Mouse (Mus musculus): Measurements from ENCODE around the gene Rab37. TPM values are rescaled to one million over a fixed set of nuclear protein-coding genes. Genes with fewer than 3 reads are reported as not detected.
A peak's percentile ranks its signal among the peaks of the same experiment; 100 is the strongest.

Rab37 gene
- polyA plus RNA-seq, 1 experiment, result 1.1 TPM

GRCm38 (mm10) chr11:115181913-115182638, 90.8 kb downstream of the Rab37 start:
- no peak overlapping the region for H3K4me3 ChIP-seq (replicated peaks; ENCODE audit: extremely low read depth, low read depth, low read length)
- WGBS, result 24% methylated on average over 12 of the region's 12 CpGs
- TF ChIP-seq CTCF (IDR thresholded peaks at IDR 0.05; ENCODE audit: insufficient read depth, low read length) (peak; percentile 92), POLR2A (IDR thresholded peaks at IDR 0.05; ENCODE audit: borderline replicate concordance, extremely low read depth, low read depth, low read length) (no peak)
- H3K4me1 ChIP-seq (ENCODE audit: control insufficient read depth, insufficient read depth, low read length), result peaks cover 6% of the 10 kb centered on the region; the same call in 1 of the 2 replicates
- peak; percentile 88 for DNase-seq

GRCm38 (mm10) chr11:115184973-115185372, 93.7 kb downstream of the Rab37 start:
- WGBS, result 34% methylated on average over 4 of the region's 4 CpGs
- DNase-seq, result no peak
- Histone ChIP-seq H3K4me1 (ENCODE audit: control insufficient read depth, insufficient read depth, low read length) (peaks cover 10% of the 10 kb centered on the region), H3K4me3 (replicated peaks; ENCODE audit: extremely low read depth, low read depth, low read length) (no peak overlapping the region)
- TF ChIP-seq CTCF (IDR thresholded peaks at IDR 0.05; ENCODE audit: insufficient read depth, low read length), result no peak
- TF ChIP-seq POLR2A (IDR thresholded peaks at IDR 0.05; ENCODE audit: borderline replicate concordance, extremely low read depth, low read depth, low read length), result no peak

GRCm38 (mm10) chr11:115187224-115187639, 96.0 kb downstream of the Rab37 start, which contains the start of gene Tmem104:
Gene Tmem104 (plus strand): TSS chr11:115187487.
- peak within 1 kb of the TSS; percentile 99 for H3K4me3 ChIP-seq (replicated peaks; ENCODE audit: extremely low read depth, low read depth, low read length)
- peak; percentile 99 for DNase-seq
- TF ChIP-seq POLR2A (IDR thresholded peaks at IDR 0.05; ENCODE audit: borderline replicate concordance, extremely low read depth, low read depth, low read length) (peak; percentile 77), CTCF (IDR thresholded peaks at IDR 0.05; ENCODE audit: insufficient read depth, low read length) (no peak)
- H3K4me1 ChIP-seq (ENCODE audit: control insufficient read depth, insufficient read depth, low read length), result peaks cover 15% of the 10 kb centered on the region
- under 1% methylated on average over 39 of the region's 39 CpGs for WGBS

- 8% methylated on average over 12 of the region's 12 CpGs for WGBS
Measured at GRCm38 (mm10) chr11:115187693-115188092, 96.5 kb downstream of the Rab37 start, which contains the start of gene Nat9. Gene Nat9 (minus strand): TSS chr11:115187859.

GRCm38 (mm10) chr11:115188539-115189231, 97.5 kb downstream of the Rab37 start:
- no peak for TF ChIP-seq POLR2A (IDR thresholded peaks at IDR 0.05; ENCODE audit: borderline replicate concordance, extremely low read depth, low read depth, low read length)
- no peak for TF ChIP-seq CTCF (IDR thresholded peaks at IDR 0.05; ENCODE audit: insufficient read depth, low read length)

More at GRCm38 (mm10) chr11:115187693-115188092, 96.5 kb downstream of the Rab37 start, which contains the start of gene Nat9:
- H3K4me3 ChIP-seq (replicated peaks; ENCODE audit: extremely low read depth, low read depth, low read length), result peak within 1 kb of the TSS; percentile 99
- DNase-seq, result no peak
- TF ChIP-seq POLR2A (IDR thresholded peaks at IDR 0.05; ENCODE audit: borderline replicate concordance, extremely low read depth, low read depth, low read length), result no peak
- H3K4me1 ChIP-seq (ENCODE audit: control insufficient read depth, insufficient read depth, low read length), result peaks cover 18% of the 10 kb centered on the region

GRCm38 (mm10) chr11:115189304-115189703, 98.1 kb downstream of the Rab37 start:
- no peak overlapping the region for H3K4me3 ChIP-seq (replicated peaks; ENCODE audit: extremely low read depth, low read depth, low read length)
- TF ChIP-seq CTCF (IDR thresholded peaks at IDR 0.05; ENCODE audit: insufficient read depth, low read length) (no peak), POLR2A (IDR thresholded peaks at IDR 0.05; ENCODE audit: borderline replicate concordance, extremely low read depth, low read depth, low read length) (no peak)
- WGBS, result 86% methylated on average over 6 of the region's 6 CpGs
- DNase-seq, result no peak
- H3K4me1 ChIP-seq (ENCODE audit: control insufficient read depth, insufficient read depth, low read length), result peaks cover 19% of the 10 kb centered on the region

More at GRCm38 (mm10) chr11:115188539-115189231, 97.5 kb downstream of the Rab37 start:
- Histone ChIP-seq H3K4me1 (ENCODE audit: control insufficient read depth, insufficient read depth, low read length) (peaks cover 19% of the 10 kb centered on the region), H3K4me3 (replicated peaks; ENCODE audit: extremely low read depth, low read depth, low read length) (no peak overlapping the region)
- DNase-seq, result no peak
- 81% methylated on average over 13 of the region's 13 CpGs for WGBS

- DNase-seq, result peak; percentile 58
- Histone ChIP-seq H3K4me1 (ENCODE audit: control insufficient read depth, insufficient read depth, low read length) (peaks cover 15% of the 10 kb centered on the region), H3K4me3 (replicated peaks; ENCODE audit: extremely low read depth, low read depth, low read length) (peak overlapping the region; percentile 10)
- 12% methylated on average over 9 of the region's 9 CpGs for WGBS
- TF ChIP-seq CTCF (IDR thresholded peaks at IDR 0.05; ENCODE audit: insufficient read depth, low read length) (no peak), POLR2A (IDR thresholded peaks at IDR 0.05; ENCODE audit: borderline replicate concordance, extremely low read depth, low read depth, low read length) (peak; percentile 43; the same call in 1 of the 2 replicates)
Measured at GRCm38 (mm10) chr11:115192180-115192579, 100.9 kb downstream of the Rab37 start.

GRCm38 (mm10) chr11:115194693-115195092, 103.5 kb downstream of the Rab37 start:
- WGBS, result 85% methylated on average over 6 of the region's 6 CpGs
- TF ChIP-seq POLR2A (IDR thresholded peaks at IDR 0.05; ENCODE audit: borderline replicate concordance, extremely low read depth, low read depth, low read length) (no peak), CTCF (IDR thresholded peaks at IDR 0.05; ENCODE audit: insufficient read depth, low read length) (no peak)
- H3K4me1 ChIP-seq (ENCODE audit: control insufficient read depth, insufficient read depth, low read length), result peaks cover 9% of the 10 kb centered on the region
- H3K4me3 ChIP-seq (replicated peaks; ENCODE audit: extremely low read depth, low read depth, low read length), result no peak overlapping the region
- DNase-seq, result no peak

GRCm38 (mm10) chr11:115195933-115196332, 104.7 kb downstream of the Rab37 start:
- Histone ChIP-seq H3K4me3 (replicated peaks; ENCODE audit: extremely low read depth, low read depth, low read length) (no peak overlapping the region), H3K4me1 (ENCODE audit: control insufficient read depth, insufficient read depth, low read length) (peaks cover 9% of the 10 kb centered on the region)
- DNase-seq, result no peak
- 65% methylated on average over 5 of the region's 5 CpGs for WGBS
- no peak for TF ChIP-seq CTCF (IDR thresholded peaks at IDR 0.05; ENCODE audit: insufficient read depth, low read length)
- no peak for TF ChIP-seq POLR2A (IDR thresholded peaks at IDR 0.05; ENCODE audit: borderline replicate concordance, extremely low read depth, low read depth, low read length)
